Mouse (Mus musculus) cerebellum, postnatal 36 days (tissue): ENCODE data around the gene Rptor.

Source experiments
- DNase-seq, 2 experiments: peaks; one replicate each; pipeline ENCODE4 v3.0.0; 2021 to 2022; ENCODE audit warnings: mixed read lengths in 2 of 2

The Rptor gene

DNA sequence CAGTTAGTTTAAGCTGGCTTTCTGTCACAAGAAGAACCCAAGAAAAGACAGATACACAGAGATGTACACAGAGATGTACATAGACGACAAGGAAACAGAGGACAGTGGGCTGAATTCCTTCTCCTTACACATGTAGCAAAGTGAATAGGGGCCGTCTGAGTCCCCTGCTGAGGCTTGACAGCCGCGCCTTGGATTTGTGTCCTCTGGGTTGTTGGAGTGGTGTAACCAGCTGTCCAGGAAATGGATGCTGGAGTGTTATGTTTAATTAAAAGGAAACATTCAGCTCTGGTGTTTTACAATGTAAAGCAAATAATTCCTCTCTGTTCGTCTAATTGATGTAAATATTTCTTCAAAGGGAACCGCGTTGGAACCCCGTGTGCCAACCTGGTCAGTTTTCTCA lies 339.1 kb downstream of the Rptor start:
- no peak for DNase-seq

DNA sequence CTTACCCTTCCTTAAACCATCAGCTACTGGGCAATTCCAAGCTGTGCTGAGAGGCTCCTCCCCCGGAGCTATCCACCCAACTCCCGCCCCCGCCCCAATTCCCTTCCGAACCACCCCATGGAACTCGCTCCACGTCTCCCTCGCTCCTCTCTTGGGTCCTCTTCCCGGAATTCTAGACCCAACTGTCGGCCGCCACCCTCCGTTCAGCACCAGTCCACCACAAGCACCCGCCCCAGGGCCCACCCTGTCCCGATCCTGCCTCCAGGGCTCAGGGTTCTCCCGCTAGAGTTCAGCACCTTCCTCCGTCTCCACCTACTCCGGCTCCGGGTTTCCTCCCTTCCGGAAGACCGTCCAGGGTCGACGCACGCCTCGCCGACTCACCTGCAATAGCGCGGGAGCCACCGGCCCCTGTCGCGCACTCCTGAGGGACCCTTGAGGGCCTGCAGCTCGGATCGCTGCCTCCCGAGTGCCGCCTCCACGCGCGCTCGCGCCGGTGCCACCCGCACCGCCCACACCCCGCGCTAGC lies 339.6 kb downstream of the Rptor start:
- DNase-seq = no peak

DNA sequence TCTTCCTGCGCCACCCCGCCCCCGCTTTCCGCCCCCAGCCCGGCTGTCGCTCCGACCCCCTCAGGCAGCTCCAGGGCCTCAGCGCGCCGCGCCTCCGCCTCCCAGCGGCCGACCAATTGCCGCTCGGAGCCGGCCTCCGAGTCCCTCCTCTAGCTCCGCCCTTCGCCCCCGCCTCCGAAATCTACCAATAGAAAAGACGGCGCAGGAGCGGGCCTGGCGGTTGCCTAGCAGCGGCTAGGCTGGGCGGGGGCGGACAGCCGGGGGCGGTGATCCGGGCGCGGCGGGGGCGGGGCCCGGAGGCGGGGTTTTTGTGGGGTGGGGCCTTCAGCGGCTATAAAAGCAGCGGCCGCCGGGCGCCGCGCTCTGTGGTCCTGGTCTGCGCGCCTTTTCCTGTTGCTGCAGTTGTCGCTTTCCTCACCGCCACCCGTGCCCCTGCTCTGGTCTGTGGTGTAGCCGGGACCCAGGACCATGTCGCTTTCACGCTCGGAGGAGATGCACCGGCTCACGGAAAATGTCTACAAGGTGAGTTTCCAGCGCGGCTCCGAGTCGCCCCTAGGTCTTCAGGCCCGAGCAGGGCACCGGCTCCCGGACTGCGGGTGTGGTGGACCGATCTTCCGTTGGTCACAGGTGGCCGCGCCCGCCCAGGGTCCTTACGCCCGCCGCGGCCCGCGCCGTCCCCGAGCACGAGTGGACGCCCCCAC lies 340.2 kb downstream of the Rptor start, which contains the start of gene Baiap2:
Gene Baiap2, plus strand, starts transcription at position 37 of the 701 bp plus-strand sequence.
- DNase-seq = peak; percentile 96 to 99

DNA sequence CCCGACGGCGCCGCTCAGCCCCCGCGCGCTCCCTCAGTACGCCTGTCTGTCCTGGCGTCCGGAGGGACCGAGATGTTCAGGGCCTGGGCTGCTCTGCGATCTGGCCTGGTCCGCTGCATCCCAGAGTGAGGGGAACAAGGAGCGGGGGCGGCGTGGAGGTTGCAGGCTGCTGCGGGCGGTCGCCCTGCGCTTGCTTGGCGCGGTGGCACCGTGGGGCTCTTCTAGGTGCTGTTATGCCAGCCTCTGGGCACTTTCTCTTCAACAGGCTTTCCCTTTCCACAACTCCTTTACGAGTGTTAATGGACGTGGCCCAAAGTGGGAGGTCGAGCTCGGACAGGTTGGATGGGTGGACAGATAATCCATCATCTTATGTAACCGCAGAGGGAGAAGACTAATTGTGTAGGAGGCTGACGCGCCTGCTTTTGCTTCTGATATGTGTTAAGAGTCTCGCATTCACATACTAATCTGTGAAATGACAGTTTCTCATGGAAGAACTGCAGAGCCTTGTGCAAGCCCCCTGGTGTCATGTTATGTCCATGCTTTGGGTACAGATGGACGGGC lies 340.8 kb downstream of the Rptor start:
- DNase-seq = peak; percentile 50 to 57

DNA sequence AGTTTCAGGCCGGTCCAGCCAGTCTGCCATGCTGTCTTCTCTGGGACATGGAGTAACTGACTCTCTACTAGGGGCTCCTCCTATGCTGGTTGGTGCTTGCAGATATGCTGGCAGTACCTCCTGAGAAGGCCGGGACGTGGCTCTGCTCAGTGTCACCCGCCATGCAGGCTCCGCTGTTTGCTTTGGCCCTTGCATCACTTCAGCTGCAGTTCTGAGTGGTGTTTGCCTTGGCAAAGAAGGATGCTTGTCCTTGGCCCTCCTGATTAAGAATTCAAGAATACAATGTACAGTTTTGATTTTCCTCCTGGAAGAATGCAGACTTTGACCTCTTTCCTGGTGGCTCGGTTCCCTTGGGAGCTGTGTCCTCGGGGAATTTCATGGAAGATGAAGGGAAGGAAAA lies 342.6 kb downstream of the Rptor start:
- DNase-seq = no peak

DNA sequence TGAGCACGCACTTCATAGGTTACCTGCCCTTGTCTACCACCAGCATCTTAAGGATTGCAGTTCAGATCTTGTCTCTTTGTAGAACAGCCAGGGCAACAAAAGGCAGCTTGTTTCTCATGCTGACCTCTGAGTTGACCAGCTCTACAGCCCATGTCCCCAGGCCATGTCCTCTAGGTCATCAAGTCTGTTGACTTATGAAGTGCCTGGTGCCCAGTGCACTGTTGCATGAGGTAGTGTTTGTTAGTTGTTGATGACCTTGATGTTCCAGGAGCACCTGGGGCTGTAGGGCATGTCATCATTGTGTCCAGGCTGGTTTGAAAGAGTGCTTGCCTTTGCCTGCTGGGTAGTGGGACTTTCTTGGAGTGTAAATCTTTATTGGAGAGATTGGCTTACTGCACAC lies 344.7 kb downstream of the Rptor start:
- no peak for DNase-seq

DNA sequence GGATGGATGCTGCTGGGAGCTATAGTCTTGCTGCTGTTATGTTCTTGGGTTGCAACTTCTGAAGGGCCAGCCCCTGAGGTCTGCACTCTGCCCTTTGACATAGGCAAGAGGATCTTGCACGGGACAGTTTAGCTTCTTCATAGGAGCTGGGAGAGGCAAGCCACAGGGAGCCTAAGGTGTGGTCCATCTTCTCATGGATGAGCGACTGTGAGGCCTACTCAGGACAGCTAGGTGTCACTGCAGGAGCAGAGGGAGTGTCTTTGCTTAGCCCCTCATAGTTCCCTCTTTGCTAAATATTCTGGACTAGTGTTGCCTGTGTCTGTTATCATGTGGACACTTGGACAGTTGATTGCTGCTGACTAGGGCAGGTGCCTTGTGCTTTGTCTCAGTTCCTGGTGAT lies 345.2 kb downstream of the Rptor start:
- DNase-seq = no peak

DNA sequence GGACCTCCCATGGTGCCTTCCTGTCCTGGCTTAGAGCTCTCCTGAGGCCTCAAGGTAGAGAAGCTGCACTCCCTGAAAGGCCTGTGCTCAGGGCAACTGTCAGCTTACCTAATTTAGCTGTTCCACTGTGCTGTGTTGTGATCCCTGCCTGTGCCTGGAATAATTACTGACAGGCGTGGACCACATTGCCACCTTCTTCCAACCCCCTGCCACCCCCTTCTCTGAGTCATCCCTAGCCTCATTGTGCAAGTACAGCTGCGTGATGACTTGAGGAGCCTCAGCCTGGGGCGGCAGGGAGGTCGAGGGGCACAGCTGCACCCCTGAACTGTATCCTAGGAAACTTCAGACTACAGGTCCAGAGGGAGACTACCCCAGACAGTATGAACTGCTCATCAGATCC lies 345.6 kb downstream of the Rptor start:
- DNase-seq = no peak

DNA sequence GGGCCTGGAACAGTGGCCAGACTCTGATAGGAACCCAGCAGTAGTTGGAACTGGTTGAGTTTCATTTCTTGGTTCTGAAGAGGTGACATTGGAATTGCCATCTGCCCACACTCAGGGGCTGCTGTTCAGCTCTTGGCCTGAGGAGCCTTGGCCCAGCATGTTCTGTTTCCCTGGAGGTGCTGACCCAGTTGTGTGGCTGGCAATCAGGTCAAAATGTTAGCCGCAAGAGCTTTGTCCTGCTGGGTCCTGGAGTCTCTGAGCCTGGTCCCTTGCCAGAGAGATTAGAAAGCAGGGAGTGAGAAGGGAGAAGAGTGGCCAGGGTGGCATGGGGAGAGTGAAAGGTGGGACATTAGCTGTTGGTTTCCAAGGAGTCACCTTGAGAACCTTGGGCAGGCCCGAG lies 346.1 kb downstream of the Rptor start:
- DNase-seq = peak; percentile 37
